Mouse (Mus musculus) layer of hippocampus, adult 11-12 months (tissue): ENCODE results near the gene Add3.

Experiments used
- DNase-seq: peaks from one replicate; pipeline ENCODE4 v3.0.0; 2022; ENCODE audit warnings: low spot score

The Add3 gene

DNA sequence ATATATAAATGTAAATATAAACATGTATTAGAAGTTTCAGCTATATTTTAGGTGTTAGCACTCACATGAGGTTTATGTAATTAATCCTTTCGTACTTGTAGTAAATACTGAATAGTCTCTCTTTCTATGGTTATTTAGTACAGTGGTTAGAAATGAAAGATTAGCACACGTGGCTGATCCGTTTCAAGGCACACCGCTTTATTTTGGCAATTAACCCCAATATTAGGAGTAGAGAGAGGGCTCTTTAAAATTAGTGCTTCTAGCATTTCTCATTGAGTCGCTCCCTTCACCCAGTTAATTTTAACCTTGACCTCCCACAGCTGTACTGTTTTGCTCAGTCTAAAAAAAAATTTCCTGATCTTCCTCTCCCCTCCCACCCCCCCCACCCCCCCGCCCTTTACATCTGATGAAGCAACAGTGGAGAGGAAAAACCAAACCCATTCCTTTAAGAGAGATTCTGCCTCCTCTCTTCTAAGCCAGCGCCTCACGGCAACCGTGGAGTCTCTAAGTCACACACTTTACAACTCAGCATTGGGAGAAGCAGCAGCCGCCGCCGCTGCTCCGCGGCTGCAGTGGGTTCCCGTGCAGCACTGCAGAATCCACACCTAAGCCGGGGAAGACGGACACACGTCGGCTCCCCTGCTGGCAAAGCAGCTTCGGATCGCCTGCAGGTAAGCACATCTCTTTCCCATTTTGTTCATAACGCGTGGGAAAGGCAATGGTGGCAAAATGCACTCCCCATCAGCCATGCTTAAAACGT is at the start of gene Add3:
TSS of gene Add3 (plus strand) at position 400 of the 760 bp plus-strand sequence.
- DNase-seq, result peak; percentile 56

- no peak for DNase-seq
Observed at GRCm38 (mm10) chr19:53090677-53091076, 49.6 kb upstream of the Add3 start.

- DNase-seq, result no peak
Observed at GRCm38 (mm10) chr19:53092251-53092650, 48.0 kb upstream of the Add3 start.

GRCm38 (mm10) chr19:53093294-53093693 is 46.9 kb upstream of the Add3 start:
- no peak for DNase-seq

- DNase-seq, result no peak
Observed at GRCm38 (mm10) chr19:53094684-53095083, 45.6 kb upstream of the Add3 start.

DNA sequence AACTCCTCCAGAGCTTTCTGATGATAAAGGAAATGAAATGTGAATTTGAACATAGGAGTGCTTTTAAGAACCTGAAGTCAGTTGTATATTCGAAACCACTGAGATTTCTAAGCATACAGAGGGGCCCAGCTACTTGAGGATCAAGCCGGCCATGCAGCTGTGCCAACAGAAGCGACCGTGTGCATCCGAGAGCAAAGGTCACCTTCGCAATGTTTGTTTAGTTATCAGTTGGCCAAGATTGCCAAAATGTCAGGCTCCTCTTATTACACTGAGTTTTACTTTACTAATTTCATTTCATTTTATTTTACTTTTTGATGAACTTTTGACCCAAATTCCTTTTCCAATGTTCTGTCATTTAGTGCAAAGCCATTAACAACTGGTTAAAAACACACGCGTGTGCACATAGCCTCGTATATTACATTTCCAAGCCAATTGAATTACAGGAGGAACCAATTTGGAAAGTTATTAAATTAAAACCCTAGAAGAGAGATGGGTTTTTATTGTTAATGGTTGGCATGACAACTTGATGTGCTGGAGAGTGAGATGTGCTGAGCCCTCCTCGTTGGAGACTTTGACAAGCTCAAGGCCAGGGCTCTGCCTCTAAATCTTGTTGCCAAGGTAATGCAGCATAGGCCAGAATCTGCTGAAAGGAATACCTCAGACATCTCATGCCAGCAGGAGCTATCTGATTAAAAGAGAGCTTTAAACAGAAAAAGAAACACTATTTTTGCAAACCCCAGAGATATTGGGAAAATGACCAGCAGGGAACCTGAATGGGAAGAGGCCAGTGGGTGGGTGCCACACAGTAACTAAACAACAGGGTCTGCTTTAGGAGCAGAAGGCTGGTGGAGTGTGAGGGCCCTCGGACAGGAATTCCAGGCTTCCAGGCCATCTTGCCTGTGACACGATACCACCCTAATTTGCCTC is 38.6 kb upstream of the Add3 start:
- DNase-seq, result no peak

DNA sequence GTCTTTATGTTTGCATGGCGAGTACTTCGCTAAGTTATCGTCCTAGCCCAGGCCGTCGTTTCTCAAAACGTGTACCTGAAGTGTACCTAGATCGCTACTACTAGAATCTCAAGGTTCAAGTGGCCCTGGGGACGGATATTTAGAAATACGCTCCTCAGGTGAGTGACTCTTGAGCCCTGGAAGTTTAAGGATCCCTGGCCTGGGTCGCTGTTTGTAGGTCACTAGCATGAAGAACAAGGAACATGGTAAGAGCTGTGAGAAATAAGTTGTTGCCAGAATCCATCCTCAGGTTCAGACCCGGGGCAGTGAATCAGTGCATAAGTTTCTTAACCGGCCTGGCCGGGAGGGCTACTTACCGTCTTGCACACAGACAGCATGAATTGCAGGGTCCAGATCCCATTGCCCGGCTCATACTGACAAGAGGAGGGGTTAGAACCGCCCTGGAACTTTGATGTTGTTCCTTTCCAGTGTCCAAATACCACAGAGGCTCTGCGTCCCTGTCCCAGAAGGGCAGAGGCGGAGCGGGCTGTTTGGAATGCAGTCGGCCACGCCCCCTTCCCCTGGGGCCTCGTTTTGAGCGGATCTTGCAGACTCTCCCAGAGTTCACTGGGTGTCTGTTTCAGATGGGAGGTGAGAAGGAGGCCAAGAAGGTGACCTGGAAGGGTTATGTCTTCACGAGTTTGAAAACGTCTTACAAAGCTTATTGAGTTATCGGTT is 34.7 kb upstream of the Add3 start:
- DNase-seq, result peak; percentile 21

DNA sequence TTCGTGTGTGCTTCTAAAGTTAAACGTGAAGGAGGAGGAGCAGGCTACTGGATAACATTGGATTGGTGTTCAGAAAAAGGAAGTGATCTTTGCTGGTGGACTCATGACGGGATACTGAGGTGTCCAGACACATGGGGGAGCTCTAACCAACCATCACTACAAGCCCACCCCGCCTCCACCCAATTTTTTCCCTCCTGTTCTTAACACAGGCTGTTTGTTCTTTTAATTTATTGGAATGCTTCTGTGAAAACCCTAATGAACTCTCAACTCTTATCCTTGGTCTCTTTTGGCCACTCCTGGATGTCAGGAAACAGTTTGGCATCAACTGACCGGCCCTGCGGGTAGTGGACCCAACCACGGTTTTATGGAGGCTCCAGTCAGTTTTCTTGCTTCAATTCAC is 33.3 kb upstream of the Add3 start:
- peak; percentile 68 for DNase-seq

DNA sequence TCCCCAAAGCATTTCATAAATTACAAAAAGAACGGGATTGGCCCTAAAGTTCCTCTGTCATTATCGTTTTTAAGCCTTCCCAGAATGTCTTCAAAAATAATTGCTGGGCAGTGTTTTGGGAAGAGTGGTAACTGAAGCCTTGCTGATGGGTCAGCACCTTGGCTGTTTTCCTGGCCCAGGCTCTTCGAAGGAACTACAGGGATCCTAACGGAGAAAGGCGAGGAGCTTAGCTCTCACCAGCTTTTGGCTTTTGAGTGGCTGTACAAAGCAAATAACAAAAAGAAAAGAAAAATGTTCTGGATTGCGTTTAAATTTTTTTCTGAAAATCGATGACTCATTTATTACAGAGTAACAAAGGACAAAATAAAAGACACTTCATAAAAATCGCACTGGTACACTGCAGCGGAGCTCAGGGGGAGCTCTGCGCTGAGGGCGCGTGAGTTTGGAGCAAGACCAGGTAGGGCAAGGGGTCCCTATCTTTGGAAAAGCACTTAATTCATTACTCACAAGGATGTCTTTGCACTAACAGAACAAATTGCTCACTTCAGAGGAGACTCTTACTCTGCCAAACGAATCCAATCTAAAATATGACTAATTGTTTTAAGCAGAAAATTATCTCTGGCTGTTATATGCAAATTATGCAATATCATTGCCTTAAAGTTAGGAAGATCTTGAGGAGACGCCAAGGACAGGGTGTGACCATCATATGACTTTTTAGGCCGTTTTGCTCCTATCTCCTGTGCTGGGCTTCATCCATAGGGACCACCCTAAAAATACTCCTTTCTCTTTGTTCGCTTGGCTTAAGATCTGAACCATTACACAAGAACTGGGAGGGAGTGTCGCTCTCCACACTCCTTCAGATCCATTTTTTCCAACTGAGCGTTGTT is 32.6 kb upstream of the Add3 start:
- no peak for DNase-seq

GRCm38 (mm10) chr19:53111996-53112590 is 28.1 kb upstream of the Add3 start:
- peak; percentile 17 for DNase-seq

DNA sequence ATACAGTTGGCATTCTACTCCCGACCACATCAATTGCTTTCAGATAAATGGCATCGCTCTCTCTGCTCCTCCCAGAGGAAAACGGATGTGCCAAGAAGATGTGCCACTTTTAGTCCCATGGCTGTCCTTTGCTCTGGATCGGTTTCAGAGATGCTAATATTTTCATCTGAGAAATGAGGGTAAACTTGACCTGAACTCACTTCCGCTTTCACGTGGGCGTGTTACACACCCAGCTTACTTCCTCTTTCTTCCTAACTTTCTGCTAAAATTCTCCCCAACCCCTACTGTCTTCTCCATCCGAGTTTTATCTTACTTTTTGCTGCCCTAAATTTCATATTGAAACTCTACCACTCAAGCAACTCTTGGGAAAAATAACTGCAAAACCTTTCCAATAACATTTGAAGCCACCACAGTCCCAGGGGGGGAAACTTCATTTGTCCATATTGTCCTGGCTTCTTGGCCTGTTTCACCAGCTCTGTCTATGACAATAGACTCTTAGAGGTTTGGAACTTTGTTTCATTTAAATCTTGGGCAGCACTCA is 20.9 kb upstream of the Add3 start:
- no peak for DNase-seq

DNA sequence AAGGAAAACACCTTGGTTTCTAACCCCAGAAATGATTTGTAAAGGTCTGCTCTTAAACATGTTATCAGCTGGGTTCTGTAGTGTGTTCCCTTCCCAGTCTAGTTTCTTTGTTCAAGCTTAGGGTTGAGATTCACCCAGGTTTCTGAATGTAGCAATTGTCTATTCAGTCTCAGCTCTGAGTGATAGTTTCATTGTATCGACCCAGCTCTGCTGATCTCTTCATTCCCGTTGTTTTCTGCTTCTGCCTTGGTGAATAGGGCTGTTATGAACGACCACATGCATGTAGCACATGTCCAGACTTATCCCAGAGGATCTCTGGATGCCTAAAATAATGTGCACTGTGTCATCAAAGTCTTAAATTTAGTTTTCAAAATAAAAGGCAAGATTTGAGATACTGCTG is 19.8 kb upstream of the Add3 start:
- DNase-seq, result no peak

DNA sequence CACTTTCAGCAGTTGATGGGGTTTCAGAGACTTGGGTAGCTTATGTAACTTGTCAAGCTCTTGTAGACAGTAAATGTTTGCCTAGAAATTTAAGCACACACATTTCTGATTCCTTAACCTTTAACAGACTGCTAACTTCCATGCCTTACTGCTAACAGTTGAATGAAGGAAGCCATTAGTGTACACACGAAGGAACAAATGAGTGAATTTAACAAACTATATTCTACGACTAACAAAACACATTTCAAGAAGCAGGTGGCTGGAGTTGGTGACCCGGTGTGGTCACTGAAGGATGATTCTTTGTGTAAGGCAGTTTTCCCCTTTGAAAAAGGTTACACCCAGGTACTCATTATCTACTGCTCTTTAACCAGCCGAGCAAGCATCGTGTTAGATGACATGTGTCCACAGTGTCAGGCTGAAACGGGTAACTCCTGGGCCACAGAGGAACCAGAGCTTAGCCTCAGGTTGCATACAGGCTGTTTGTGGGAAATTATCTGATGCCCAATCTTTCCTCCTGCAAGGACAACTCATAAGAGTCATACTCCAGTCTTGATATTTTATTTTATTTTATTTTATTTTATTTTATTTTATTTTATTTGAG is 17.5 kb upstream of the Add3 start:
- DNase-seq, result no peak

DNA sequence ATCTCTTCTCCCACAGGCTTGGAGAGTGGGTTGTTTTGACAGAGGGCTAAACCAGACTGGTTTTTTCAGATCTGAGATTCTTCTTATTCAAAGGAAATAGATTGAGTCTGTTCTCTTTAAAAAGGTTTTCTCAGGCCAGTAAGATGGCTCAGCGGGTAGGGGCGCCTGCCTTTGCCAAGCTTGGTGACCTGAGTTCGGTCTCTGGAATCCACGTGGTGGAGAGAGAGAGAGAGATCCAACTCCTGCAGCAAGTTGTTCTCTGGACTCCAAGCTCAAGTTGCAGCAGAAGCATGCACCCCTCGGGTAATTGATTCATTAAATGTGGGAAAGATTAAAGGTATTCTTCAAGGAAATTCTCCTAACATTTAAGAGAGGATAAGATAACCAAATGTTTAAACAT is 16.9 kb upstream of the Add3 start:
- DNase-seq, result no peak

DNA sequence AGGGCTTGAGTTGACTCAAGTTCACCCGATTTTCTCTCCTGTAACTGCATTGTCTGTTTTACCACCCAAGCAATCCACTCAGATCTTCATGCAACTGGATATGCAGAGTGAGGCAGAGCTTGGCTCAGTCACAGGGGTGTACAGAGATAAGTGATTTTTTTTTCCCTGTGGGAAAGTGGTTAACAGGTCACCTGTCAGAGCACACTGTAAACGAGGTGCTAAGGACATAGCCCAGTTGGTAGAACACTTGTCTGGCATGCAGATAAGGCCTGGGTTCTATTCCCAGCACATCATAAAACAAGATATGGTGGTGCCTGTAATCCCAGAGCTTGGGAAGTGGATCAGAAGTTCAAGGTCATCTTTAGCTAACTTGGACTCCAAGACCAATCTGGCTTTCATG is 14.6 kb upstream of the Add3 start:
- DNase-seq, result no peak

- no peak for DNase-seq
Observed at GRCm38 (mm10) chr19:53126546-53126945, 13.7 kb upstream of the Add3 start.

DNA sequence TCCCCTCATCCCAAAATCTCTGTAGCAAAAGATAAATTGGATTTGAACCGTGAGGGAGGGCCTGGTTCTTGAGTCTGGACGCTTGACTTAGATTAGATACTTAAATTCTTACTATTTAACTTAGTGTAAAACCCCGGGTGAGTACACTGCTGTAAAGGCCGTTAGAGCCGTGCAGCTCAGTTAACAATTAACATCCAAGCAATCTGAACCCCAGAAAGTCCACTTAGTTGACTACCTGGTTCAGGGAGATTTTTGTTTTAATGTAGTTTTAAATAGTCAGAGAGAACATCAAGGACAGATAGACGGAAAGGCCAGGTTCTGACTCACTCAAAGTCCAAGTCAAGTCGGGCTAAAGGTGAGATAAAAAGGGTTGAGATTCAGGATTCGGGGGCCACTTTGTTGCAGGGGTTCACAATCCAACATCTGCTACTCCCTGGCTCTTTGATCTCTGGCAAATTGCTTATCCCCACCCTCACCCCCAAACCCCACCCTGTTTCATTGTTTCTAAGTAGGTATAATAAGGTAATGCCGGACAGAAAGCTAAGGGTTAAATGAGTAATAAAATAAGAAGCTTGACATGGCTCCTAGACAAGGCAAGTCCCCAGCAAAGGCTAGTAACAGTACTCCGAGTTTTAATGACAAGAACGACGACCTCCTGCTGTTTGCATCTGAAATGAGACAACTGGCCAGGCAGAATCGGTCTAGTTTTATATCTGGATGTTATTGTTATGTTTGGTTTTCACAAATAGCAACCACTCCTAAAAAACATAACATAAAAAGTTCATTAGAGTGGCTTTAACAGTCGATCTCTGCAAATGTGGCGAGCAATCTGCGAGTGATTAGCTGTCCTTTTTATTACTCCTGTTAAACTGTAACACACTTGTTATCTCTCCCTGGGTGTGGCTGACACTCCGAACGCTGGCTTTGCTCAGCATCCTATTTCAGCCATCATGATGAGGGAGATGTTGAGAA is 12.6 kb upstream of the Add3 start:
- DNase-seq, result no peak

DNA sequence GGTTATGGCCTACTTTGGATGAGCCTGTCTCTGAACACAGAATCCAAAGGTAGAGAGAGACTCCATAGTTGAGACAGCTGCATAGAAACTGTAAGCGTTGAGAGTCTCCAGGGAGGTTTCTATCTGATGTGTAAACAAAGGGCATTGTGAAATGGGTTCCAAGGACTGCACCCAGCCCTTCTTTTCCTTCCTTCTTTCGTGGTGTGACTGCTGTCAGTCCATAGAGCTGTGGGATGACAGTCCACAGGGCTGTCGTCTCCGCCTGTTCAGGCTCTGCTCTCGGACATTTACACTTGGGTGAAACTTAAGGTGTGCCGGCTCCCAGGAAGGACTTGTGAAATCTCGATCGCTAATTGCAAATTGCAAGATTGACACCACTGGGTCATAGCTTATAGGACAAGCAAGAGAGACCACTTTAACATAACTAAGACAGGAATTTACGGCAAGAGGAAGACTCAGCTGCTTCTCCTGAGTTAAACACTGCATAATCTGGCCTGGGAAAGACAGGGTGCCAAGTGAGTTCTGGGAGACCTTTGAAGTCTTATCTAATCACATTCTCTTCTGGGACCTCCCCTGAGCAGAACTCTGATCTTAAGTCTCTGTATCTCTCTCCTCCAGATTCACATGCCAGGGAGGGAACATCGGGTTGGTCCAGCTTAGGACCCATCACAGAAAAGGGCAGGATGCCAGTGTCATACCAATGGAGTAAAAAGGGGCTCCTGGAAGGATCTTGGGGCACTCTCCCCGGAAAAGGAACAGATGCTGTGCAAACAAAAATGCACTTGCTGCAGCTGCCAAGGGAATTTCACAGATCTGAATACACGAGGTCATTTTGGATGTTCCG is 11.5 kb upstream of the Add3 start:
- DNase-seq, result no peak
